Mouse (Mus musculus): ENCODE data around the gene Ripk4. TPM values are rescaled to one million over a fixed set of nuclear protein-coding genes. Genes with fewer than 3 reads are reported as not detected.

Gene Ripk4
- polyA plus RNA-seq, 1 experiment from 2014 or later, result 1.7 TPM

- 44% methylated on average over 15 of the region's 15 CpGs for WGBS (ENCODE audit: insufficient replicate concordance)
- 0 out of 2 replicates have a peak overlapping the region, but pooled peaks have one; percentile 34 for H3K9ac ChIP-seq (ENCODE audit: low read depth, low read length)
Observed at GRCm38 (mm10) chr16:97778353-97779025, 14.9 kb upstream of the Ripk4 start.

DNA sequence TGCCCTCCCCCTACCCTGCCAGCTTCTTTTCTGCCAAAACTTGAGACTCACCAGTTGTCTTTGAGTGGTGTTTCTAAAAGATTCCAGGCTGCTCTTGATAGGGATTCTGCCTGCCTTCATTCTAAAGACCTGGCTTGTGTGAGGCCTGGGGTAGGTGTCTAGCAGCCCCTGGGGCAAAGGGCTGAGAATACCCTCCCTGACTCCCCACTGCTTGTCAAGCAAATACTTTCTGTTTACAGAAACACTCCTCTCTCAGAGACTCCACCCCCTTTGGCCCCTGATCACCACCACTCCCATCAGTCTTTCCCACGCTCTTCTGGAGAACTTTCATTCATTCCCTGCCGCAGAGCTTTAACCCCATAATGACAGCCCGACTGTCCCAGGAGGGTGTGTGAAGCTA, 2.9 kb upstream of the Ripk4 start:
- Histone ChIP-seq H3K4me1 (ENCODE audit: control insufficient read depth, insufficient read depth, low read length) (0 out of 2 replicates have a peak, but pooled peaks cover 4% of the 10 kb centered on the region), H3K27me3 (ENCODE audit: control insufficient read depth, insufficient read depth, low read length) (peaks cover 28% of the 10 kb centered on the region), H3K4me3 (ENCODE audit: low read depth, low read length) (no peak overlapping the region), H3K9me3 (replicated peaks; ENCODE audit: control insufficient read depth, low read length) (no peaks in the 10 kb centered on the region), H3K36me3 (ENCODE audit: control insufficient read depth, insufficient read depth, low read length) (no peaks in the 10 kb centered on the region), H3K9ac (ENCODE audit: low read depth, low read length) (no peak overlapping the region), H3K27ac (ENCODE audit: low read depth, low read length) (no peak overlapping the region), H3K4me2 (no peak overlapping the region)
- ATAC-seq (replicated peaks; ENCODE audit: insufficient number of reproducible peaks, low FRiP score, low TSS enrichment), result no peak
- 19% methylated on average over 3 of the region's 3 CpGs for WGBS (ENCODE audit: insufficient replicate concordance)

More at GRCm38 (mm10) chr16:97778353-97779025, 14.9 kb upstream of the Ripk4 start:
- no peak for ATAC-seq (replicated peaks; ENCODE audit: insufficient number of reproducible peaks, low FRiP score, low TSS enrichment)
- Histone ChIP-seq H3K27me3 (ENCODE audit: control insufficient read depth, insufficient read depth, low read length) (no peaks in the 10 kb centered on the region), H3K4me3 (ENCODE audit: low read depth, low read length) (0 out of 2 replicates have a peak overlapping the region, but pooled peaks have one; percentile 3), H3K27ac (ENCODE audit: low read depth, low read length) (no peak overlapping the region), H3K4me2 (peak overlapping the region; percentile 47), H3K9me3 (replicated peaks; ENCODE audit: control insufficient read depth, low read length) (no peaks in the 10 kb centered on the region), H3K4me1 (ENCODE audit: control insufficient read depth, insufficient read depth, low read length) (no peaks in the 10 kb centered on the region), H3K36me3 (ENCODE audit: control insufficient read depth, insufficient read depth, low read length) (no peaks in the 10 kb centered on the region)

DNA sequence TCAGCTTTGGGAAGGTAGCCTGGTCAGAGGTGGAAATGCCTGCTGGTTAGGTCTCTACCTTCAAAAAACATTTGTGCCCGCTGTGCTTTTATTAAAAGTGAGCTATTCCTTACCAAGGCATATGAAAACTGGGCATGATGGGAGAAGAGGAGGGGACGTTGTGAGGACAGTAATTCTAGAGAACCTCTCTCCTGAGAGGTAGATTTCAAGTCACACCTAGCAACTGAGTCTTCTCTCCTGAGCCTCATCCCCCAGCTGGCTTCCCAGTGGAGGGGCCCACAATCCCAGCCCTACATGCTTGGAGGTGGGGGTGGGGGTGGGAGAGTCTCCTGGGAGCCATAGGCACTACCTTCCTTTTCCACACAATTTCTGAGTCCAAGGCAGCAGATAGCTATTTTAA, 1.0 kb upstream of the Ripk4 start:
- ATAC-seq (replicated peaks; ENCODE audit: insufficient number of reproducible peaks, low FRiP score, low TSS enrichment), result no peak
- H3K4me2 ChIP-seq, result no peak overlapping the region
- no peak overlapping the region for H3K4me3 ChIP-seq (ENCODE audit: low read depth, low read length)
- H3K27ac ChIP-seq (ENCODE audit: low read depth, low read length), result no peak overlapping the region
- no peak overlapping the region for H3K9ac ChIP-seq (ENCODE audit: low read depth, low read length)
- peaks cover 11% of the 10 kb centered on the region for H3K4me1 ChIP-seq (ENCODE audit: control insufficient read depth, insufficient read depth, low read length)
- H3K9me3 ChIP-seq (replicated peaks; ENCODE audit: control insufficient read depth, low read length), result no peaks in the 10 kb centered on the region
- H3K36me3 ChIP-seq (ENCODE audit: control insufficient read depth, insufficient read depth, low read length), result no peaks in the 10 kb centered on the region
- peaks cover 28% of the 10 kb centered on the region for H3K27me3 ChIP-seq (ENCODE audit: control insufficient read depth, insufficient read depth, low read length)
- 43% methylated on average over 2 of the region's 2 CpGs for WGBS (ENCODE audit: insufficient replicate concordance)

DNA sequence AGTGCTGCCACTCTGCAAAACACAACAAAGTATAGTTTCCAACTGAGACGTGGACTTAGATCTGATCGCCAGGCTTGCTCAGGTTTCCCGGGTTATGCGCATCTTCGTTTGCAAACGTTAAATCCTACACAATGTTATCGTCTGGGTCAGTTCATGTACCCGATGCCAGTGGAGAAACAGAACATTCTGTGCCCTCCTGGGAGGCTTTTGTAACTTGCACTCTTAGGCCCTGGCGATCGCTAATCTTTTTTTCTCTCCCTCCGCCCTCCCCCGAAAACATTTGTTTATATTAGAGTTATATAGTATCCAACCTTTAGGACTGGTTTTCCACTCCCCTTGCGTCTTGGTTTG, 378 bp upstream of the Ripk4 start:
- Histone ChIP-seq H3K27ac (ENCODE audit: low read depth, low read length) (no peak overlapping the region), H3K4me1 (ENCODE audit: control insufficient read depth, insufficient read depth, low read length) (peaks cover 12% of the 10 kb centered on the region), H3K4me2 (peak overlapping the region; percentile 92), H3K9ac (ENCODE audit: low read depth, low read length) (no peak overlapping the region), H3K4me3 (ENCODE audit: low read depth, low read length) (peak overlapping the region; percentile 59), H3K36me3 (ENCODE audit: control insufficient read depth, insufficient read depth, low read length) (no peaks in the 10 kb centered on the region), H3K27me3 (ENCODE audit: control insufficient read depth, insufficient read depth, low read length) (peaks cover 28% of the 10 kb centered on the region), H3K9me3 (replicated peaks; ENCODE audit: control insufficient read depth, low read length) (no peaks in the 10 kb centered on the region)
- WGBS (ENCODE audit: insufficient replicate concordance), result 9% methylated on average over 13 of the region's 13 CpGs
- ATAC-seq (replicated peaks; ENCODE audit: insufficient number of reproducible peaks, low FRiP score, low TSS enrichment), result no peak

DNA sequence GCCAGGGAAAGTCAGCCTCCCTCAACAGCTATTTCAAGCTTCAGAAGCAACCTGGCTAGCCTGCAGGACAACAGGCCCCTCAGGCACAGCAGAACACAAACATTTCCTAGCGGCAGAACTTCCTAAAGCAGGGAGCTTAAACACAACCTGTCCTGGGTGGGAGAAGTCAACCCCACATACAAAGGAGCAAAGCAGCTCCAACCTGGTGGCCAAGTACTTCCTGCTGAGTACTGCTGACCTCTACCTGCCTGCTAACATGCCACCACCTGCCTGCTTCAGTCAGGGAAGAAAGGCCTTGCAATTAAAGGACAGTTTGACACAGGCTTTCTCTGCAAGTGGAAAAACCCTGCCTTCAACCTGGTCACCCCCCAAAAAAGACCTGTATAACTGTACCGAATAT, 1.8 kb downstream of the Ripk4 start:
- Histone ChIP-seq H3K4me1 (ENCODE audit: control insufficient read depth, insufficient read depth, low read length) (peaks cover 12% of the 10 kb centered on the region), H3K4me3 (ENCODE audit: low read depth, low read length) (no peak overlapping the region), H3K27me3 (ENCODE audit: control insufficient read depth, insufficient read depth, low read length) (peaks cover 28% of the 10 kb centered on the region), H3K9me3 (replicated peaks; ENCODE audit: control insufficient read depth, low read length) (no peaks in the 10 kb centered on the region), H3K9ac (ENCODE audit: low read depth, low read length) (no peak overlapping the region), H3K27ac (ENCODE audit: low read depth, low read length) (no peak overlapping the region), H3K36me3 (ENCODE audit: control insufficient read depth, insufficient read depth, low read length) (no peaks in the 10 kb centered on the region), H3K4me2 (peak overlapping the region; percentile 12; the same call in 1 of the 2 replicates)
- no peak for ATAC-seq (replicated peaks; ENCODE audit: insufficient number of reproducible peaks, low FRiP score, low TSS enrichment)
- 52% methylated on average over 2 of the region's 2 CpGs for WGBS (ENCODE audit: insufficient replicate concordance)

GRCm38 (mm10) chr16:97759681-97760080, 3.9 kb downstream of the Ripk4 start:
- WGBS (ENCODE audit: insufficient replicate concordance), result 21% methylated on average over 3 of the region's 3 CpGs
- no peak for ATAC-seq (replicated peaks; ENCODE audit: insufficient number of reproducible peaks, low FRiP score, low TSS enrichment)
- Histone ChIP-seq H3K36me3 (ENCODE audit: control insufficient read depth, insufficient read depth, low read length) (no peaks in the 10 kb centered on the region), H3K4me1 (ENCODE audit: control insufficient read depth, insufficient read depth, low read length) (peaks cover 12% of the 10 kb centered on the region), H3K4me2 (no peak overlapping the region), H3K4me3 (ENCODE audit: low read depth, low read length) (no peak overlapping the region), H3K27me3 (ENCODE audit: control insufficient read depth, insufficient read depth, low read length) (peaks cover 23% of the 10 kb centered on the region), H3K27ac (ENCODE audit: low read depth, low read length) (peak overlapping the region; percentile 41), H3K9ac (ENCODE audit: low read depth, low read length) (no peak overlapping the region), H3K9me3 (replicated peaks; ENCODE audit: control insufficient read depth, low read length) (no peaks in the 10 kb centered on the region)

GRCm38 (mm10) chr16:97758288-97758687, 5.3 kb downstream of the Ripk4 start:
- no peak for ATAC-seq (replicated peaks; ENCODE audit: insufficient number of reproducible peaks, low FRiP score, low TSS enrichment)

GRCm38 (mm10) chr16:97756460-97756859, 7.1 kb downstream of the Ripk4 start:
- Histone ChIP-seq H3K4me2 (no peak overlapping the region), H3K27ac (ENCODE audit: low read depth, low read length) (no peak overlapping the region), H3K36me3 (ENCODE audit: control insufficient read depth, insufficient read depth, low read length) (no peaks in the 10 kb centered on the region), H3K27me3 (ENCODE audit: control insufficient read depth, insufficient read depth, low read length) (no peaks in the 10 kb centered on the region; the same call in 1 of the 2 replicates), H3K9ac (ENCODE audit: low read depth, low read length) (no peak overlapping the region), H3K4me3 (ENCODE audit: low read depth, low read length) (no peak overlapping the region), H3K9me3 (replicated peaks; ENCODE audit: control insufficient read depth, low read length) (no peaks in the 10 kb centered on the region), H3K4me1 (ENCODE audit: control insufficient read depth, insufficient read depth, low read length) (peaks cover 8% of the 10 kb centered on the region)
- no peak for ATAC-seq (replicated peaks; ENCODE audit: insufficient number of reproducible peaks, low FRiP score, low TSS enrichment)
- 78% methylated on average over 2 of the region's 2 CpGs for WGBS (ENCODE audit: insufficient replicate concordance)

More at GRCm38 (mm10) chr16:97758288-97758687, 5.3 kb downstream of the Ripk4 start:
- Histone ChIP-seq H3K4me2 (no peak overlapping the region), H3K4me3 (ENCODE audit: low read depth, low read length) (no peak overlapping the region), H3K9ac (ENCODE audit: low read depth, low read length) (no peak overlapping the region), H3K27ac (ENCODE audit: low read depth, low read length) (no peak overlapping the region), H3K4me1 (ENCODE audit: control insufficient read depth, insufficient read depth, low read length) (peaks cover 10% of the 10 kb centered on the region), H3K36me3 (ENCODE audit: control insufficient read depth, insufficient read depth, low read length) (no peaks in the 10 kb centered on the region), H3K27me3 (ENCODE audit: control insufficient read depth, insufficient read depth, low read length) (peaks cover 12% of the 10 kb centered on the region), H3K9me3 (replicated peaks; ENCODE audit: control insufficient read depth, low read length) (no peaks in the 10 kb centered on the region)
- WGBS (ENCODE audit: insufficient replicate concordance), result 48% methylated on average over 2 of the region's 2 CpGs
